Mouse (Mus musculus) forelimb bud, embryonic 11.5 days (tissue): ENCODE data around the gene Cops9.

Source experiments
- DNase-seq: peaks from one replicate; pipeline ENCODE4 v3.0.0-alpha.2; 2012; ENCODE audit warnings: low read depth, low spot score

Cops9 gene

GRCm38 (mm10) chr1:92647026-92647425 is 5.2 kb upstream of the Cops9 start:
- DNase-seq, result no peak

- DNase-seq, result no peak
These were observed 4.8 kb upstream of the Cops9 start for GRCm38 (mm10) chr1:92646601-92647000.

GRCm38 (mm10) chr1:92646111-92646510 is 4.3 kb upstream of the Cops9 start:
- no peak for DNase-seq

GRCm38 (mm10) chr1:92644916-92645315 is 3.1 kb upstream of the Cops9 start:
- DNase-seq, result no peak

- DNase-seq, result no peak
These were observed 1.9 kb upstream of the Cops9 start for GRCm38 (mm10) chr1:92643691-92644090.

- no peak for DNase-seq
These were observed 1.4 kb downstream of the Cops9 start for GRCm38 (mm10) chr1:92640393-92640792.

- no peak for DNase-seq
These were observed 3.0 kb downstream of the Cops9 start for GRCm38 (mm10) chr1:92638736-92639135.

- no peak for DNase-seq
These were observed 3.6 kb downstream of the Cops9 start for GRCm38 (mm10) chr1:92638181-92638580.

- no peak for DNase-seq
These were observed 4.1 kb downstream of the Cops9 start for GRCm38 (mm10) chr1:92637501-92638172.

GRCm38 (mm10) chr1:92636676-92637075 is 5.1 kb downstream of the Cops9 start:
- no peak for DNase-seq

GRCm38 (mm10) chr1:92636015-92636414 is 5.8 kb downstream of the Cops9 start:
- no peak for DNase-seq

GRCm38 (mm10) chr1:92634976-92635599 is 6.7 kb downstream of the Cops9 start:
- peak; percentile 27 for DNase-seq

GRCm38 (mm10) chr1:92634569-92634968 is 7.2 kb downstream of the Cops9 start:
- DNase-seq, result no peak

GRCm38 (mm10) chr1:92633726-92634125 is 8.1 kb downstream of the Cops9 start:
- no peak for DNase-seq

- DNase-seq, result no peak
These were observed 8.8 kb downstream of the Cops9 start for GRCm38 (mm10) chr1:92632948-92633347.

GRCm38 (mm10) chr1:92632196-92632595 is 9.6 kb downstream of the Cops9 start:
- DNase-seq, result no peak

GRCm38 (mm10) chr1:92628227-92628626 is 13.6 kb downstream of the Cops9 start:
- no peak for DNase-seq

GRCm38 (mm10) chr1:92618360-92618759 is 23.4 kb downstream of the Cops9 start:
- no peak for DNase-seq

GRCm38 (mm10) chr1:92617488-92617887 is 24.3 kb downstream of the Cops9 start, which contains the start of gene Olfr12:
Olfr12 (plus strand) TSS chr1:92617788.
- no peak for DNase-seq

GRCm38 (mm10) chr1:92616046-92616445 is 25.7 kb downstream of the Cops9 start:
- no peak for DNase-seq

- DNase-seq, result peak; percentile 17
These were observed 27.3 kb downstream of the Cops9 start for GRCm38 (mm10) chr1:92614516-92614915.

- DNase-seq, result no peak
These were observed 28.6 kb downstream of the Cops9 start for GRCm38 (mm10) chr1:92613175-92613574.

- peak; percentile 75 for DNase-seq
These were observed 30.8 kb downstream of the Cops9 start for GRCm38 (mm10) chr1:92611008-92611407.
